Mouse (Mus musculus) small intestine, adult 2 months (tissue): Measurements from ENCODE around the gene Asb8. TPM values are rescaled to one million over a fixed set of nuclear protein-coding genes. Genes with fewer than 3 reads are reported as not detected.

Experiments
- H3K27ac ChIP-seq: fragments of 200-500 bp; 2 replicates; pipeline ENCODE4 v1.5.1; 2012; ENCODE audit warnings: low read depth, low read length, control low read depth, inconsistent platforms; ENCODE audit not compliant: insufficient read depth
- H3K27me3 ChIP-seq: fragments of 200-500 bp; 2 replicates; pipeline ENCODE4 v1.6.1; 2012; ENCODE audit warnings: mild to moderate bottlenecking, moderate library complexity, low read length, inconsistent platforms; ENCODE audit not compliant: control insufficient read depth, insufficient read depth
- H3K36me3 ChIP-seq: fragments of 200-500 bp; 2 replicates; pipeline ENCODE4 v1.6.1; 2012; ENCODE audit warnings: mild to moderate bottlenecking, low read length, control low read depth, inconsistent platforms; ENCODE audit not compliant: control insufficient read depth, insufficient read depth
- H3K4me1 ChIP-seq: fragments of 200-500 bp; 2 replicates; pipeline ENCODE4 v1.6.1; 2012; ENCODE audit warnings: low read length, inconsistent platforms, mixed read lengths; ENCODE audit not compliant: control insufficient read depth, insufficient read depth, insufficient read length
- H3K4me3 ChIP-seq: fragments of 200-500 bp; 2 replicates; pipeline ENCODE4 v1.5.1; 2012; ENCODE audit warnings: low read depth, mild to moderate bottlenecking, control low read depth, inconsistent platforms, low read length, moderate library complexity
- CTCF ChIP-seq: fragments of 200-500 bp; IDR thresholded peaks from 2 replicates; pipeline ENCODE4 v1.5.1; 2012; ENCODE audit warnings: low read depth, mild to moderate bottlenecking, control low read depth, inconsistent platforms, low read length, moderate library complexity, mixed read lengths; ENCODE audit not compliant: insufficient replicate concordance, insufficient read length; ENCODE audit errors: extremely low read depth
- POLR2A ChIP-seq: fragments of 200-500 bp; IDR thresholded peaks from 2 replicates; pipeline ENCODE4 v1.6.1; 2012; ENCODE audit warnings: low read depth, mild to moderate bottlenecking, control low read depth, inconsistent platforms, low read length, moderate library complexity
- WGBS: fragments of 180-500 bp; shearing (Covaris S2); methylation state at CpG from one replicate; pipeline ENCODE4 v1.1.7; 2018; 5-methylcytosine and 5-hydroxymethylcytosine counted together
- polyA plus RNA-seq: library from polyadenylated mRNA; depleted of rRNA; stranded (reverse); fragments of >200 nt; gene quantifications from 2 replicates; pipeline ENCODE4 v1.2.3, GENCODE M21; 2012; rRNA removed

Gene Asb8
- polyA plus RNA-seq, 1 experiment = 27.3 TPM

DNA sequence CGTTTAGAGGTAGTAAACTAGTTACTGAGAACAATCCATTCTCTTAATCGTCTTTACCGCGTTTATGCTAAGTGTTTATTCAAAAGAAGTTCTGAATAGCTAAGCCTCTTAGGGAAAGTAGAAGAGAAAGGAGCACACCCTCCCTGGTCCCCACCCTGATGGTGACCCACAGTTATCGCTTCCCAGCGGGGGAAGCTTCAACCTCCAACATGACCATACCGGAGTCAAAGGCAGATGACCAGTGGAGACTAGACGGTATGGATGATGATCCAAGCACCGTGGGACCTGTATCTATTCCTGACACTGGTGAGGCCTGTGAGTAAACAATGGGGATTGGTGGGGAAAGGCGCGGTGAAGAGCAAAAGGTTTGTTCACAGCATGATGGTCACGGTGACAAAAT lies 70.5 kb downstream of the Asb8 start:
- no peaks in the 10 kb centered on the region for H3K27me3 ChIP-seq
- H3K27ac ChIP-seq = no peak overlapping the region
- H3K4me3 ChIP-seq = no peak overlapping the region
- H3K36me3 ChIP-seq = no peaks in the 10 kb centered on the region
- WGBS = 91% methylated on average over 12 of the region's 12 CpGs
- TF ChIP-seq POLR2A (no peak), CTCF (no peak)
- no peaks in the 10 kb centered on the region for H3K4me1 ChIP-seq

DNA sequence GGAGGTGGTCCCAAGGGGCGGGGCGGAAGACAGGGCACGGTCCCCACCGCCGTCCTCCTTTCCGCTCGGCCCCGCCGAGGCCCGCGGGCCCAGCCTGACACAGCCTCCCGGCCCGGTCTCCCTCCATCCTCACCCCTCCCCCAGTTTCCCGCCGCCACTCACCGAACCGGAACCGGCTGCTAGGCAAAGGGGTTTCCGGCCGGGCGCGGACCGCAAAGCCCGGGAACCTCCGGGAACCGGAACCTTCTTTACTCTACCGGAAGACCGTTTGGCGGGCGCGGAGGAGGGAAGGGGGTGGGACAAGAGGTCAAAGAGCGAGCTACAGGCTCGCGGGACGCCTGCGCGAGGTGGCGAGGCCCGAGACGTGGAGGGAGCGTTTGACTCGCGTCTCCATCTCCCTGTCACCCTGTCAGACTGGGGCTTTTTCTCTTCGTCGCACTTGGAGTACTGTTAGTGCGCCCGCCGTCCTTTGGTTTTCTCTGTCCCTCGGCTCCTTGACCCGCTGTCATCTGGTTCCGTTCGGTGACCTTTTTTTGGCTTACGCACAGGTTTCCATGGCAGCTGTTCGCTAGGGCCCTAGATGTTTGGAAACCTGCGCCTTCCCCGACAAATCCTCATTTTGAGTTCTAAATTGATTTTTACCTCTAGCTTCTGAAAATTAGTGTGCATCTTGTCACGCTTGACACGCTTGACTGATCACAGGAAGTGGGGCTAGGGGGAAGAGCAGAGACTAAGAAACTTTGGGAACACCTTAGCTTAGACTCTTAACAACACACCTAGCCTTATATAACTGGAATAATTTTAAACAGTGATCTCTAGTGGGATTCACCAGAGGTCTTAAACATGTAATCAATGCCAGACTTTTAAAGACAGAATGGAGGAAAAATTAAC lies 72.1 kb downstream of the Asb8 start, which contains the start of gene Senp1:
TSS of gene Senp1 (minus strand) at position 624 of the 891 bp plus-strand sequence.
- Histone ChIP-seq H3K27ac (peak within 1 kb of the TSS; percentile 98), H3K27me3 (no peaks in the 10 kb centered on the region), H3K36me3 (no peaks in the 10 kb centered on the region), H3K4me3 (peak within 1 kb of the TSS; percentile 95), H3K4me1 (no peaks in the 10 kb centered on the region)
- TF ChIP-seq CTCF (no peak), POLR2A (peak; percentile 78; the same call in 1 of the 2 replicates)
- under 1% methylated on average over 58 of the region's 58 CpGs for WGBS

DNA sequence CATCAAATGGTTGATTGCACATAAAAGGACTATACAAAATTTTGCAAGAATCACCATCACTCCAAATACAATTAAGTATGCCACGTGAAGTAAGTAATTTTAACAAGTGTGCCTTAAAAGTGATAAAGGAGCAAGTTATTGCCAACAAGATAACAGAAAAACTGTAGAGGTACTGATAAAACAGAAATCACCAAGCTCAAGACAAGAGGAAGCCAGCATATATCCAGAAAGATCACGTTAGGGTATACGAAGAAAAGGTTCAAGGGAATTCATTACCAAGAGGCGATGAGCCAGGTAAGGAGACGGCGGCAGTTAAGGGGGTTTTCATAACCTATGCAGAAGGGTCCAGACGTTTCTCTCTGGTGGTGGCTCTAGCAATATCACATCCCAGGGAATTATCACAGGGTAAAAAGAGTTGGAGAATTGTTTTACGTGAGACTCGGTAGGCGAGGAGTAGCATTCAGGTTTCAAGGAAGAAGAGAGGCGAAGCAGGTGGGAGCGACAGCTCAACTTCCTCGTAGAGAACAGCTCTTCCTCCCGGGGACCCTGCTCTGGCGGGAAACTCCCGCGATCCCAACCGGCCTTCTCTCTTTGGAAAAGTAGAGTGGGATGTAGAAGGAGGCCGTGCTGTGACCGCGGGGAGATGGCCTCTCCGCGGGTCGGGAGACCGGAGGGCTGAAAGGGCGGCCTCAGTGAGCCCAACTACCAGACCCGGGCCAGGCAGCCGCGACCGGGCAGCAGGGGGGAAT lies 72.9 kb downstream of the Asb8 start, which contains the start of gene Pfkm:
TSS of gene Pfkm (plus strand) at position 218 of the 749 bp plus-strand sequence.
- Histone ChIP-seq H3K27ac (peak within 1 kb of the TSS; percentile 98), H3K4me1 (no peaks in the 10 kb centered on the region), H3K4me3 (peak within 1 kb of the TSS; percentile 95), H3K36me3 (no peaks in the 10 kb centered on the region), H3K27me3 (no peaks in the 10 kb centered on the region)
- under 1% methylated on average over 30 of the region's 30 CpGs for WGBS
- TF ChIP-seq CTCF (no peak), POLR2A (no peak)

DNA sequence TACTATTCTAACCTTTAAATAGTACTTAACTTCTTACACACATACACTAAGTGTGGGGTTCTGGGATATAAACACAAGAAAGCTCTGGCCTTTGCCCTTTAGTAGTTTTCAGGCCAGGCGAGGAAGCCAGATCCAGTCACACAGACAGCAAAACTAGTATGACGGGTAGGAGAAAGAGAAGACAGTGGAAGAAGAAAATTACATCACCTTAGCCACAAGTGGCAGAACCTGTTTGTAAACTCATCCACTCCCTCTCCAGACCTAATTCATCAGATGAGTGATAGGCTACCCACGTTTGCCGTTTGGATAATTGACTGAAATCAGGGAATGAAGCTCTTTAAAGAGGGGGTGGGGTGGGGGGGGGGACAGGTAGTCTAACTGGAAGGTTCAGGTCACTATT lies 73.6 kb downstream of the Asb8 start:
- H3K27me3 ChIP-seq = no peaks in the 10 kb centered on the region
- 3% methylated on average over 4 of the region's 4 CpGs for whole genome bisulfite sequencing
- no peaks in the 10 kb centered on the region for H3K36me3 ChIP-seq
- no peak overlapping the region for H3K27ac ChIP-seq
- H3K4me3 ChIP-seq = no peak overlapping the region
- no peak for TF ChIP-seq CTCF
- no peaks in the 10 kb centered on the region for H3K4me1 ChIP-seq

DNA sequence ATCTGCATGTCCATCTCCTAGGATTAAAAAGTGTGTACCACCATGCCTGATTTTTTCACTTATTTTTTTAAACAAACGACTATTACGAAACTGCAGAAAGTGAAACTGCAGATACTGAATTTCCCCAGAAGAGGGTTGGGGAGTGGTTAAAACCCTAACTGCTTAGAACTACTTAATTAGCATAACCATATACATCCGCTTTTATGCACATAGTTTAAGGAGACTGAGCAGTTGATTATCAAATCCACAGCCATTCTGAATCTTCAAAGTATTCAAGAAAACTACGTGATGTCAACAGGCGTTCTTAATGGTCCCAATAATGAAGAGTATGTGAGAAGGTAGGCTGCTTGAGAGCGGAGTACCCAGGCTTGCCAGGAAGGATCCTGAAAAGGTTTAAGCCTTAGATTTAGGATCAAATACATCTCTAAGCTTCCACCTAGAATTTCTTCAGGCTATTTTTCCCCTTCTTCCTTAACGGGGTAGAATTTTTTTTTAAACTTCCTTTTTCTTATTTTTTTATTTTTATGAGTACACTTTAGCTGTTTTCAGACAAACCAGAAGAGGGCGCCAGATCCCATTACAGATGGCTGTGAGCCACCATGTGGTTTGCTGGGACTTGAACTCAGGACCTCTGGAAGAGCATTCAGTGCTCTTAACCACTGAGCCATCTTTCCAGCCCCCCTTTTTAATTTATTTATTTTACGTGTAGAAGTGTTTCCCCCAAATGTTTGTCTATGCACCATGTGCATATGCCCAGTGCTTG lies 75.8 kb downstream of the Asb8 start:
- 52% methylated on average over 9 of the region's 9 CpGs for WGBS
- H3K27ac ChIP-seq = peak overlapping the region; percentile 47; the same call in 1 of the 2 replicates

DNA sequence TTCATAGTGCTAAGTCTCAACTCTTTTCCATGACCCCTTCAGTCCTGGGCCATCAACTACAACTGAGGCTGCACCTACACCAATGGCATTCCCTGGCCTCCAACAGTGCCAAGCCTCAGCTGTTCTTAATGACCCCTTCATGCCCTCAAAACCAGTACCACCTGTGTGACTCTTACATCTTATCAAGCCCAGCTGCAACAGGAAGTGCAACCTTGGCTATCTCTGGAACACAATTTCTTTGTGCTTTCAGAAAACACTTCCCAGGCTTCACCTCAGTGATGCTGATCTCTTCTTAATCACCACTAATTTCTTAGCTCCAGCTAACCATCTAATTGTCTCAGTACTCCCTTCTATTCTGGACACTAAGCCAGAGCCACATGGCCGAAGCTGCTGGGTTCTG lies 76.5 kb downstream of the Asb8 start:
- TF ChIP-seq POLR2A (no peak), CTCF (no peak)
- Histone ChIP-seq H3K27ac (peak overlapping the region; percentile 24; the same call in 1 of the 2 replicates), H3K4me1 (no peaks in the 10 kb centered on the region), H3K36me3 (peaks cover 14% of the 10 kb centered on the region), H3K27me3 (no peaks in the 10 kb centered on the region), H3K4me3 (no peak overlapping the region)
- 63% methylated on average over 1 of the region's 1 CpGs for WGBS

More for the DNA sequence above, 75.8 kb downstream of the Asb8 start:
- peak; percentile 64; the same call in 1 of the 2 replicates for TF ChIP-seq CTCF
- TF ChIP-seq POLR2A = no peak
- Histone ChIP-seq H3K36me3 (peaks cover 10% of the 10 kb centered on the region), H3K4me3 (no peak overlapping the region), H3K27me3 (no peaks in the 10 kb centered on the region), H3K4me1 (no peaks in the 10 kb centered on the region)

Other genes starting within 250 kb of the Asb8 start
- 7.1 and 8.6 TPM in 2 replicates for gene Tmem106c, start 201.4 kb downstream of the Asb8 start, polyA plus RNA-seq
- gene Col2a1, start 160.9 kb downstream of the Asb8 start, polyA plus RNA-seq = 0.03 TPM in 1 of 2 replicates, not detected in the other
- gene Pfkm, start 73.0 kb downstream of the Asb8 start, polyA plus RNA-seq = 4.3 and 4.8 TPM in 2 replicates
- gene Senp1, start 71.9 kb downstream of the Asb8 start, polyA plus RNA-seq = 3.2 and 5.5 TPM in 2 replicates
- gene Ccdc184, start 1.5 kb upstream of the Asb8 start, polyA plus RNA-seq = 0.22 and 0.43 TPM in 2 replicates
- not detected in 2 replicates for gene Olfr288, start 29.9 kb upstream of the Asb8 start, polyA plus RNA-seq
- not detected in 2 replicates for gene Gm44579, start 55.4 kb upstream of the Asb8 start, polyA plus RNA-seq
- 0.11 and 0.67 TPM in 2 replicates for gene Olfr287, start 55.4 kb upstream of the Asb8 start, polyA plus RNA-seq
- 0.24 TPM in 1 of 2 replicates, not detected in the other for gene Olfr286, start 68.8 kb upstream of the Asb8 start, polyA plus RNA-seq
- not detected in 2 replicates for gene H1fnt, start 91.7 kb upstream of the Asb8 start, polyA plus RNA-seq
- gene Zfp641, start 130.5 kb upstream of the Asb8 start, polyA plus RNA-seq = 0.28 and 0.34 TPM in 2 replicates
- not detected in 2 replicates for gene Olfr285, start 151.7 kb upstream of the Asb8 start, polyA plus RNA-seq
- gene Olfr284, start 175.4 kb upstream of the Asb8 start, polyA plus RNA-seq = not detected in 2 replicates
- gene Olfr283, start 215.3 kb upstream of the Asb8 start, polyA plus RNA-seq = not detected in 2 replicates